Mouse (Mus musculus) midbrain, embryonic 12.5 days (tissue): ENCODE measurements around the gene Sh2d1a. TPM values are rescaled to one million over a fixed set of nuclear protein-coding genes. Genes with fewer than 3 reads are reported as not detected.

Experiments
- ATAC-seq: fragments of 200-750 bp; cut with Nextera tagmentation; 2 replicates; pipeline ENCODE4 v1.8.0; 2017; ENCODE audit warnings: low read depth, moderate TSS enrichment, moderate library complexity; ENCODE audit not compliant: low FRiP score
- H3K27ac ChIP-seq: fragments of 300-500 bp; sonication (generic); replicated peaks from 2 replicates; pipeline ENCODE4 v1.5.1; 2016; ENCODE audit warnings: mild to moderate bottlenecking
- H3K27me3 ChIP-seq: fragments of 300-500 bp; sonication (generic); 2 replicates; pipeline ENCODE4 v1.6.1; 2016; ENCODE audit warnings: mild to moderate bottlenecking
- H3K36me3 ChIP-seq: fragments of 300-500 bp; sonication (generic); 2 replicates; pipeline ENCODE4 v1.6.1; 2016
- H3K4me1 ChIP-seq: fragments of 300-500 bp; sonication (generic); 2 replicates; pipeline ENCODE4 v1.6.1; 2016
- H3K4me2 ChIP-seq: fragments of 300-500 bp; sonication (generic); replicated peaks from 2 replicates; pipeline ENCODE4 v1.6.1; 2016; ENCODE audit warnings: mild to moderate bottlenecking, moderate library complexity
- H3K4me3 ChIP-seq: fragments of 300-500 bp; sonication (generic); 2 replicates; pipeline ENCODE4 v1.5.1; 2016; ENCODE audit warnings: mild to moderate bottlenecking
- H3K9ac ChIP-seq: fragments of 300-500 bp; sonication (generic); replicated peaks from 2 replicates; pipeline ENCODE4 v1.6.1; 2016; ENCODE audit warnings: mild to moderate bottlenecking, moderate library complexity
- H3K9me3 ChIP-seq: fragments of 300-500 bp; sonication (generic); 2 replicates; pipeline ENCODE4 v1.6.1; 2016; ENCODE audit warnings: mild to moderate bottlenecking
- WGBS: fragments of 180-500 bp; shearing (Covaris S2); methylation state at CpG from one replicate; pipeline ENCODE4 v1.1.7; 2016; 5-methylcytosine and 5-hydroxymethylcytosine counted together
- polyA plus RNA-seq: library from polyadenylated mRNA; unstranded; fragments of >200 nt; fragmentation: Nextera tagmentation; extraction: Ambion mirVana; gene quantifications from 2 replicates; pipeline ENCODE4 v1.2.1, GENCODE M21; 2016

Gene Sh2d1a
- polyA plus RNA-seq, result 1.5 and 1.6 TPM in 2 replicates

- Histone ChIP-seq H3K4me3 (no peak within 1 kb of the TSS), H3K36me3 (no peaks in the 10 kb centered on the region), H3K4me1 (no peaks in the 10 kb centered on the region), H3K27ac (no peak within 1 kb of the TSS), H3K9me3 (no peaks in the 10 kb centered on the region), H3K27me3 (no peaks in the 10 kb centered on the region), H3K4me2 (no peak within 1 kb of the TSS), H3K9ac (no peak within 1 kb of the TSS)
- no peak for ATAC-seq
- 77% methylated on average over 13 of the region's 13 CpGs for WGBS
Observed at GRCm38 (mm10) chrX:42502291-42503043, at the start of gene Sh2d1a. Sh2d1a (plus strand) TSS chrX:42502453.

- 83% methylated on average over 1 of the region's 1 CpGs for whole genome bisulfite sequencing
- ATAC-seq, result no peak
- Histone ChIP-seq H3K27me3 (no peaks in the 10 kb centered on the region), H3K4me1 (no peaks in the 10 kb centered on the region), H3K9ac (no peak overlapping the region), H3K36me3 (no peaks in the 10 kb centered on the region), H3K4me2 (no peak overlapping the region), H3K9me3 (no peaks in the 10 kb centered on the region), H3K4me3 (no peak overlapping the region), H3K27ac (no peak overlapping the region)
Observed at GRCm38 (mm10) chrX:42453001-42453400, 49.3 kb upstream of the Sh2d1a start.

GRCm38 (mm10) chrX:42454533-42454932, 47.7 kb upstream of the Sh2d1a start:
- Histone ChIP-seq H3K4me1 (no peaks in the 10 kb centered on the region), H3K36me3 (no peaks in the 10 kb centered on the region), H3K9ac (no peak overlapping the region), H3K27ac (no peak overlapping the region), H3K9me3 (no peaks in the 10 kb centered on the region), H3K27me3 (no peaks in the 10 kb centered on the region), H3K4me2 (no peak overlapping the region), H3K4me3 (no peak overlapping the region)
- no peak for ATAC-seq
- WGBS, result 83% methylated on average over 7 of the region's 7 CpGs

GRCm38 (mm10) chrX:42489446-42489845, 12.8 kb upstream of the Sh2d1a start, which contains the start of gene Tex13c2:
Tex13c2 (plus strand) TSS chrX:42489691.
- Histone ChIP-seq H3K9me3 (0 out of 2 replicates have a peak, but pooled peaks cover 5% of the 10 kb centered on the region), H3K36me3 (no peaks in the 10 kb centered on the region), H3K27me3 (no peaks in the 10 kb centered on the region), H3K4me2 (no peak within 1 kb of the TSS), H3K4me3 (no peak within 1 kb of the TSS), H3K27ac (no peak within 1 kb of the TSS), H3K9ac (no peak within 1 kb of the TSS), H3K4me1 (no peaks in the 10 kb centered on the region)
- ATAC-seq, result no peak
- WGBS, result 86% methylated on average over 16 of the region's 16 CpGs

GRCm38 (mm10) chrX:42490336-42490735, 11.9 kb upstream of the Sh2d1a start:
- no peak overlapping the region for H3K27ac ChIP-seq
- no peak for ATAC-seq
- H3K4me2 ChIP-seq, result no peak overlapping the region
- WGBS, result 96% methylated on average over 8 of the region's 8 CpGs
- H3K9ac ChIP-seq, result no peak overlapping the region
- H3K9me3 ChIP-seq, result 0 out of 2 replicates have a peak, but pooled peaks cover 5% of the 10 kb centered on the region
- H3K27me3 ChIP-seq, result no peaks in the 10 kb centered on the region
- H3K36me3 ChIP-seq, result no peaks in the 10 kb centered on the region
- no peak overlapping the region for H3K4me3 ChIP-seq
- H3K4me1 ChIP-seq, result no peaks in the 10 kb centered on the region

- H3K27me3 ChIP-seq, result no peaks in the 10 kb centered on the region
- no peaks in the 10 kb centered on the region for H3K9me3 ChIP-seq
- ATAC-seq, result no peak
- no peaks in the 10 kb centered on the region for H3K4me1 ChIP-seq
- no peak overlapping the region for H3K4me2 ChIP-seq
- H3K9ac ChIP-seq, result no peak overlapping the region
- H3K36me3 ChIP-seq, result no peaks in the 10 kb centered on the region
- H3K27ac ChIP-seq, result no peak overlapping the region
- no peak overlapping the region for H3K4me3 ChIP-seq
Observed at GRCm38 (mm10) chrX:42500538-42500937, 1.7 kb upstream of the Sh2d1a start.

- 90% methylated on average over 2 of the region's 2 CpGs for WGBS
Observed at GRCm38 (mm10) chrX:42511105-42511504, 8.9 kb downstream of the Sh2d1a start.

GRCm38 (mm10) chrX:42512567-42512966, 10.3 kb downstream of the Sh2d1a start:
- no peak overlapping the region for H3K27ac ChIP-seq
- no peak overlapping the region for H3K4me2 ChIP-seq
- no peak for ATAC-seq
- H3K4me1 ChIP-seq, result no peaks in the 10 kb centered on the region
- H3K4me3 ChIP-seq, result no peak overlapping the region
- H3K36me3 ChIP-seq, result no peaks in the 10 kb centered on the region
- no peak overlapping the region for H3K9ac ChIP-seq
- no peaks in the 10 kb centered on the region for H3K27me3 ChIP-seq
- no peaks in the 10 kb centered on the region for H3K9me3 ChIP-seq

More at GRCm38 (mm10) chrX:42511105-42511504, 8.9 kb downstream of the Sh2d1a start:
- Histone ChIP-seq H3K36me3 (no peaks in the 10 kb centered on the region), H3K4me1 (no peaks in the 10 kb centered on the region), H3K4me2 (no peak overlapping the region), H3K4me3 (no peak overlapping the region), H3K9me3 (no peaks in the 10 kb centered on the region), H3K9ac (no peak overlapping the region), H3K27me3 (no peaks in the 10 kb centered on the region), H3K27ac (no peak overlapping the region)
- no peak for ATAC-seq

GRCm38 (mm10) chrX:42522868-42523267, 20.6 kb downstream of the Sh2d1a start:
- Histone ChIP-seq H3K9ac (no peak overlapping the region), H3K36me3 (no peaks in the 10 kb centered on the region), H3K4me2 (no peak overlapping the region), H3K27ac (no peak overlapping the region), H3K4me1 (no peaks in the 10 kb centered on the region), H3K27me3 (no peaks in the 10 kb centered on the region), H3K4me3 (no peak overlapping the region), H3K9me3 (no peaks in the 10 kb centered on the region)
- ATAC-seq, result no peak
- 87% methylated on average over 2 of the region's 2 CpGs for WGBS

GRCm38 (mm10) chrX:42530703-42531102, 28.4 kb downstream of the Sh2d1a start:
- Histone ChIP-seq H3K9me3 (no peaks in the 10 kb centered on the region), H3K4me2 (no peak overlapping the region), H3K27me3 (no peaks in the 10 kb centered on the region), H3K4me1 (0 out of 2 replicates have a peak, but pooled peaks cover 3% of the 10 kb centered on the region), H3K36me3 (no peaks in the 10 kb centered on the region), H3K27ac (no peak overlapping the region), H3K9ac (no peak overlapping the region), H3K4me3 (no peak overlapping the region)
- ATAC-seq, result no peak
- 64% methylated on average over 4 of the region's 4 CpGs for WGBS

GRCm38 (mm10) chrX:42540030-42540755, 37.9 kb downstream of the Sh2d1a start:
- H3K4me3 ChIP-seq, result no peak overlapping the region
- ATAC-seq, result peak; percentile 70
- H3K4me2 ChIP-seq, result peak overlapping the region; percentile 23; the same call in 1 of the 2 replicates
- no peak overlapping the region for H3K9ac ChIP-seq
- no peaks in the 10 kb centered on the region for H3K27me3 ChIP-seq
- H3K36me3 ChIP-seq, result no peaks in the 10 kb centered on the region
- 0 out of 2 replicates have a peak, but pooled peaks cover 3% of the 10 kb centered on the region for H3K4me1 ChIP-seq
- peak overlapping the region; percentile 58; the same call in 1 of the 2 replicates for H3K27ac ChIP-seq
- WGBS, result 24% methylated on average over 3 of the region's 3 CpGs
- H3K9me3 ChIP-seq, result no peaks in the 10 kb centered on the region

GRCm38 (mm10) chrX:42540756-42541053, 38.5 kb downstream of the Sh2d1a start:
- WGBS, result 33% methylated on average over 5 of the region's 5 CpGs

More at GRCm38 (mm10) chrX:42540756-42541053, 38.5 kb downstream of the Sh2d1a start:
- H3K27me3 ChIP-seq, result no peaks in the 10 kb centered on the region
- H3K27ac ChIP-seq, result no peak overlapping the region
- H3K9ac ChIP-seq, result no peak overlapping the region
- H3K4me1 ChIP-seq, result 0 out of 2 replicates have a peak, but pooled peaks cover 3% of the 10 kb centered on the region
- no peaks in the 10 kb centered on the region for H3K36me3 ChIP-seq
- H3K4me3 ChIP-seq, result no peak overlapping the region
- H3K9me3 ChIP-seq, result no peaks in the 10 kb centered on the region
- ATAC-seq, result peak; percentile 32
- H3K4me2 ChIP-seq, result peak overlapping the region; percentile 23; the same call in 1 of the 2 replicates
